In the genomic region with DNA sequence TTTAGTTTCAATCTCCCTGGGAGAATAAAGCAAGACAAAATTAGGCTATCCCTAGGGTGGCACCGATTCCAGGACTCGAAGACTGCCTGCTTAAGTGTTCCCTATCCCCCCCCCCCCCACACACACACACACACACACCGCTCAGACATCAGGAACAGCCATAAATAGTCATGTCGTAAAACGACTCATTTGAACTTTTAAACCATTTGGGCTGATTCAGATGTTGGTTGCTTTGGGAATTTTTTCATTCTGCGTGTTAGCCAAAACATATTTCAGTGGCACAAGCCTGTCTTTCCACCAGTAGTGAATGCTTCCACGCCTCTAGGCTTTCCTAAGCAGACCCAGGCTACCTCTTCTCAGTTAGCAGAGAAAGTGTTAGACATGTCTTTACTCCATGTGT, we compare ENCODE assay signal across 18 mouse cellular contexts. TPM values are rescaled to one million over a fixed set of nuclear protein-coding genes. Genes with fewer than 3 reads are reported as not detected.
A peak's percentile ranks its signal among the peaks of the same experiment; 100 is the strongest.
DNase-seq lines count a peak whose midpoint lies in the region; ATAC-seq and TF ChIP-seq lines count a peak whose summit lies in the region.
"Had no signal": no experiment of that assay in that cellular context is flagged by ENCODE, and none has a peak within 500 bp of the region (broad histone marks: within the 10 kb centered on the region; RNA-seq: fewer than 3 reads in every experiment).

No protein-coding gene starts in this region.

- peak; percentile 28 for DNase-seq in limb, embryonic 14.5 days (ENCODE audit: low spot score)
- no peak for DNase-seq in limb, embryonic 10.5 days (ENCODE audit: low spot score)
- DNase-seq in NIH3T3 (ENCODE audit: low read depth), result peak; percentile 71
- no peak for DNase-seq in layer of hippocampus, adult 2 months (ENCODE audit: low spot score in 2 of 2)
- no peak for DNase-seq in liver, postnatal 0 days
- DNase-seq: adrenal gland, postnatal 10 days; adrenal gland, postnatal 36 days; cerebellum, adult 18-20 months; cerebellum, adult 9-10 months; cerebellum, postnatal 14 days; forebrain, postnatal 0 days; gastrocnemius, adult 2 months; gastrocnemius, postnatal 14 days; heart, adult 11 months had no signal

- H3K36me3 ChIP-seq in limb, embryonic 14.5 days (ENCODE audit: control insufficient read depth, insufficient read depth, low read length), result no peaks in the 10 kb centered on the region
- no peaks in the 10 kb centered on the region for H3K36me3 ChIP-seq in limb, embryonic 10.5 days
- H3K36me3 ChIP-seq in myocyte (ENCODE audit: control insufficient read depth, insufficient read depth), result no peaks in the 10 kb centered on the region
- H3K36me3 ChIP-seq in liver, postnatal 0 days (replicated peaks; ENCODE audit: insufficient read depth, low read length), result no peaks in the 10 kb centered on the region
- H3K36me3 ChIP-seq: hindbrain, embryonic 12.5 days; hindbrain, embryonic 15.5 days had no signal

- H3ac ChIP-seq in myocyte (ENCODE audit: control insufficient read depth, insufficient read length), result no peak overlapping the region

- H3K4me3 ChIP-seq in limb, embryonic 14.5 days (replicated peaks; ENCODE audit: low read length), result no peak overlapping the region
- no peak overlapping the region for H3K4me3 ChIP-seq in limb, embryonic 10.5 days
- H3K4me3 ChIP-seq in myocyte, result no peak overlapping the region
- no peak overlapping the region for H3K4me3 ChIP-seq in layer of hippocampus, adult 2 months
- no peak overlapping the region for H3K4me3 ChIP-seq in liver, postnatal 0 days (ENCODE audit: low read depth, low read length)
- H3K4me3 ChIP-seq: gastrocnemius, adult 2 months; hindbrain, embryonic 12.5 days had no signal

- peaks cover 34% of the 10 kb centered on the region for H3K79me2 ChIP-seq in myocyte (ENCODE audit: control insufficient read depth, insufficient read depth)

- no peak overlapping the region for H3K27ac ChIP-seq in limb, embryonic 14.5 days (replicated peaks; ENCODE audit: low read depth, low read length)
- H3K27ac ChIP-seq in limb, embryonic 10.5 days, result no peak overlapping the region
- H3K27ac ChIP-seq in layer of hippocampus, adult 2 months, result no peak overlapping the region
- H3K27ac ChIP-seq in liver, postnatal 0 days (ENCODE audit: low read depth), result no peak overlapping the region
- H3K27ac ChIP-seq: gastrocnemius, adult 2 months; hindbrain, embryonic 12.5 days; hindbrain, embryonic 15.5 days had no signal

- H3K9ac ChIP-seq in limb, embryonic 14.5 days (ENCODE audit: low read depth, low read length, severe bottlenecking), result no peak overlapping the region
- H3K9ac ChIP-seq in liver, postnatal 0 days (replicated peaks), result no peak overlapping the region
- H3K9ac ChIP-seq: forebrain, postnatal 0 days; hindbrain, embryonic 12.5 days; hindbrain, embryonic 15.5 days had no signal

- 27% methylated on average over 7 of the region's 7 CpGs for WGBS in limb, embryonic 14.5 days
- WGBS in limb, embryonic 10.5 days, result 51% methylated on average over 7 of the region's 7 CpGs
- WGBS in liver, postnatal 0 days (ENCODE audit: insufficient replicate concordance), result 62% methylated on average over 7 of the region's 7 CpGs

- TF ChIP-seq EP300 in liver, postnatal 0 days (IDR thresholded peaks at IDR 0.05; ENCODE audit: low read depth), result no peak

- no peak overlapping the region for H3K4me2 ChIP-seq in limb, embryonic 14.5 days (replicated peaks; ENCODE audit: low read depth, low read length, severe bottlenecking)
- H3K4me2 ChIP-seq in myocyte (ENCODE audit: low read depth), result peak overlapping the region; percentile 78
- H3K4me2 ChIP-seq in liver, postnatal 0 days (ENCODE audit: low read depth, low read length), result no peak overlapping the region
- H3K4me2 ChIP-seq: heart, embryonic 11.5 days had no signal

- no peaks in the 10 kb centered on the region for H3K9me3 ChIP-seq in limb, embryonic 14.5 days (ENCODE audit: control insufficient read depth, low read length)
- H3K9me3 ChIP-seq in limb, embryonic 10.5 days (replicated peaks), result no peaks in the 10 kb centered on the region
- H3K9me3 ChIP-seq in liver, postnatal 0 days (ENCODE audit: low read length), result no peaks in the 10 kb centered on the region
- H3K9me3 ChIP-seq: hindbrain, embryonic 12.5 days; hindbrain, embryonic 15.5 days had no signal

- no peaks in the 10 kb centered on the region for H3K27me3 ChIP-seq in limb, embryonic 14.5 days (ENCODE audit: control insufficient read depth, insufficient read depth, low read length)
- H3K27me3 ChIP-seq in limb, embryonic 10.5 days (ENCODE audit: low read depth, poor library complexity, severe bottlenecking), result peaks cover 35% of the 10 kb centered on the region
- H3K27me3 ChIP-seq in myocyte (ENCODE audit: control insufficient read depth, insufficient read depth, insufficient read length), result no peaks in the 10 kb centered on the region
- H3K27me3 ChIP-seq in liver, postnatal 0 days (ENCODE audit: insufficient read depth, low read length), result peaks cover 16% of the 10 kb centered on the region; the same call in 1 of the 2 replicates

- no peak for ATAC-seq in limb, embryonic 14.5 days (ENCODE audit: low FRiP score, low read depth)
- no peak for ATAC-seq in liver, postnatal 0 days
- ATAC-seq: forebrain, postnatal 0 days had no signal

- no peak for TF ChIP-seq POLR2A in limb, embryonic 14.5 days (IDR thresholded peaks at IDR 0.05; ENCODE audit: borderline replicate concordance, extremely low read depth, insufficient read depth, insufficient read length)
- no peak for TF ChIP-seq POLR2A in myocyte (IDR thresholded peaks at IDR 0.05; ENCODE audit: insufficient read length, low read depth)

- peaks cover 21% of the 10 kb centered on the region for H3K4me1 ChIP-seq in limb, embryonic 14.5 days (ENCODE audit: control insufficient read depth, insufficient read depth, low read length)
- H3K4me1 ChIP-seq in limb, embryonic 10.5 days, result peaks cover 24% of the 10 kb centered on the region; the same call in 1 of the 2 replicates
- no peaks in the 10 kb centered on the region for H3K4me1 ChIP-seq in liver, postnatal 0 days (ENCODE audit: insufficient read depth)

- TF ChIP-seq CTCF in layer of hippocampus, adult 2 months (conservative IDR thresholded peaks at IDR 0.05), result no peak
- TF ChIP-seq CTCF in liver, postnatal 0 days (IDR thresholded peaks at IDR 0.05; ENCODE audit: low read depth), result no peak

TF ChIP-seq in myocyte, 11 proteins besides CTCF, POLR2A, EP300 and RAD21:
- TF ChIP-seq MYOD1 (IDR thresholded peaks at IDR 0.05; ENCODE audit: control insufficient read depth in 1 of 3, insufficient read length in 2 of 3, low read depth in 2 of 3) (no peak), REST (IDR thresholded peaks at IDR 0.05; ENCODE audit: insufficient read depth, insufficient read length) (no peak), SRF (IDR thresholded peaks at IDR 0.05; ENCODE audit: control insufficient read depth, insufficient read length, low read depth) (peak; percentile 70)

RNA-seq across cellular contexts. Expression of a gene that starts 1.4 kb away (rescaled TPM):
- 73.8 and 78.9 TPM in 2 replicates for polyA plus RNA-seq in limb, embryonic 14.5 days (2012; rRNA removed)
- 58.2 and 65.1 TPM in 2 replicates for polyA plus RNA-seq in limb, embryonic 14.5 days (2014; fragmentation: Nextera tagmentation; extraction: Ambion mirVana)
- 5.0 and 10.2 TPM in 2 replicates for polyA plus RNA-seq in limb, embryonic 10.5 days (2016; fragmentation: Nextera tagmentation; extraction: Ambion mirVana)
- 183 TPM for polyA plus RNA-seq in myocyte (2012; fragmentation: generic; extraction: Trizol)
- 1 to 10 TPM; 4.3 to 5.7 TPM for total RNA-seq in layer of hippocampus, adult 2 months (2021)
- polyA plus RNA-seq in liver, postnatal 0 days (2015; fragmentation: Nextera tagmentation; extraction: Ambion mirVana), result 1.8 and 1.9 TPM in 2 replicates

Comparison
In these comparisons a context has a peak if more than half of its experiments do, and no peak if none do; other contexts are left out.
1. DNase-seq: peak in limb, embryonic 14.5 days (single experiment) and NIH3T3 (single experiment); none in limb, embryonic 10.5 days (single experiment), layer of hippocampus, adult 2 months (0 of 2) and liver, postnatal 0 days (single experiment).